Mouse (Mus musculus) layer of hippocampus, adult 9-10 months (tissue): Measurements from ENCODE around the gene Prkca.

Experiments
- DNase-seq: peaks from one replicate; pipeline ENCODE4 v3.0.0; 2022; ENCODE audit warnings: low spot score

The Prkca gene

DNA sequence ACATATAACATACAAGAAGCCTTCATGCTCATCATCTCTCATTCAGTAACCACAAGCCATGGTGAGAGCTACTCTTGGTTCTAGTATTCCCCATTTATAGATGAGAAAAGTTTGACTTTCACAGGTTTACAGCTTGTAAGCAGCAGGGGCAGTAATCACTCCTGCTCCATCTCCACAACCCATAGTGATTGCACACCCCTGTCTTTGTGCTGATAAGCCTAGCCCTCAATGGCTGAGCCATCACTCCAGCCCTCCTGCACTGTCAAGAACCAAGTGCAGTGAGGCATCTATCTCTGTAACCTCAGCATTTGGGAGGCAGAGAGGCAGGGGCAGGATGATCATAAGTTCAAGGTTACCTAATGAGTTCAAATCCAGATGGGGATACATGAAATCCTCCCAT is 48.4 kb downstream of the Prkca start:
- no peak for DNase-seq

DNA sequence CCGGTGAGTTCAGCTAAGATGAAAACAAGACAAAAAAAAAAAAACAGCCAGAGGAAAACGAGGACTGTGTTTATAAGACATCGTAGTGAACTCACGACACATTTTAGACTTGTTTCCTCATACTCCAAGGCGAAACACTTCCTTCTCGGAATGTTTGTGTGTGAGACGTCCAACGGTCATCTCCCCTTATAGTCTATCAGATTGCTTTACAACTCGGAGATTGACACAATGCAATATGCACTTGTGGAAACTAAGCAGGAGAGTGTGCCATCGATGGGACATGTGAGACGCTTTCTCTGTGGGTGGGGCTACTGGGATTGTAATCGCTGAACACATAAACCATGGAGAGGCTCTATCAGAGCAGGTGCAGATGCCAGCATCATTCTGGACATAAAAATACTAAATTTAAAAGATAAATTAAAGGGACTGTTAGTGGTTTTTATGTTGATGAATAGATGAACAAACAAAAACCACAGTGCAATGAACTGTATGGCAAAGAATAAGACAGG is 49.4 kb downstream of the Prkca start:
- no peak for DNase-seq

DNA sequence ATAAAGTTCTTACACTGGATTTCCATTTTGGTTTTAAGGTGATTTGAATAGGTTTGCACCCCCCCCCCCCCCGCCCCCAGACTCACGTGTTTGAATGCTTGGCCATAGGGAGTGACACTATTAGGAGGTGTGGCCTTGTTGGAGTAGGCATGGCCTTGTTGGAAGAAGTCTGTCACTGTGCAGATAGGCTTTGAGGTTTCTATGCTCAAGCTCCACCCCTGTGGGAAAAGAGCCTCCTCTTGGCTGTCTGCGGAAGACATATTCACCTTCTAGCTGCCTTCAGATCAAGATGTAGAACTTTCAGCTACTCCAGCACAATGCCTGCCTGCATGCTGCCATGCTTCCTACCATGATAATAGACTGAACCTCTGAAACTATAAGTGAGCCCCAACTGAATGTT is 49.9 kb downstream of the Prkca start:
- DNase-seq: no peak

DNA sequence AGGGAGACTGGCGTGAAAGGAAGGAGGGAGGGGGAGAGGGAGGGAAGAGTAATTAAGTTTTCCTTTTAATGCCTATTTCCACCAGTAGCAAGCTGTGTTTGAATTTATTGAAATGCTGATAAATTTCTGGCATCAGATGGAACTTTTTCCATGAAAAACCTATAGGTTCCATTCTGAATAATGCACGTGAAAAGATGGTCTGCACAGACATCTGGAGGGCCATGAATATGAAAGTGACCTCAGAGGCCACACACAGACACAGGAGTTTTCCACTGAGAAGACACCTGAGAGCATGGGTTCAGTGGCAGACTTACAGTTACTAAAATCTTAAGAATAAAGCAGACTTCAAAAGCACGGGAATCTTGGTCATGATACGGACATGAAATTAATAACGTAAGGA is 54.5 kb downstream of the Prkca start:
- DNase-seq: no peak

DNA sequence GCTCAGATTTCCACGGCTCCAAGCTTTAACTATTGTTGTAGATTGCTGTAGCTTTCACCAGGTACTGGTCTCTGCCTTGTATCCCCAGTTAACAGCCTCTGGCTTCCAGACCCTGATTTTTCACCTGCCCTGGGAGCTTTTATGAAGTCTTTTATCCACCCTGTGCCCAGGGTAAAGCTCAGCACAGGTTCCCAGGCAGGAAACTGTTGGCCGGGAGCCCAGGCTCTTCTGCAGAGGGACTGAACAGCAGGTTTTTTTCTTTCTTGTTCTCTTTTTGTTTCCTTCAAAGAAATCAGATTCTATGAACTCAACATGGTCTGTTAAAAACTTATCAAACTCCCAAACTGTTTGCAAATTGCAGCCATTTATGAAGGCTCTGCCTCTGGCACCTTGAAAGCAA is 56.4 kb downstream of the Prkca start:
- no peak for DNase-seq

DNA sequence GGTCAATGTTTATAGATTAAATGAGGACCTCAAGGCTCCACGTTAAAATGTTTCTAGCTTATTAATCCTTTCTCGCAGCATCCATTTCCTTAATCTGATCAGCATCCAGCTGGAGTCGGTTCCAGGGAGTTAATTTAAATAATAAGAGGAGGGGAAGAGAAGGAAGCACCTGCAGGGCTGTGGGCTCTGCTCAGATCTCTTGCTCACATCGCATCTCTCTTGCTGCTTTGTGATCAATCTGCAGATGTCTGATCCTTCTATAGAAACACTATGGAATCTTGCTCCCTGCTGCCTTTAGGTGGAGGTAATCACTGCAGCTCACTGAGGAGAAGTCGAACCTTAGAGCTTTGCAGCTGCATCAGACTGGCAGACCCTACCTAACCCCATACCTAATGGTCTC is 58.7 kb downstream of the Prkca start:
- no peak for DNase-seq

DNA sequence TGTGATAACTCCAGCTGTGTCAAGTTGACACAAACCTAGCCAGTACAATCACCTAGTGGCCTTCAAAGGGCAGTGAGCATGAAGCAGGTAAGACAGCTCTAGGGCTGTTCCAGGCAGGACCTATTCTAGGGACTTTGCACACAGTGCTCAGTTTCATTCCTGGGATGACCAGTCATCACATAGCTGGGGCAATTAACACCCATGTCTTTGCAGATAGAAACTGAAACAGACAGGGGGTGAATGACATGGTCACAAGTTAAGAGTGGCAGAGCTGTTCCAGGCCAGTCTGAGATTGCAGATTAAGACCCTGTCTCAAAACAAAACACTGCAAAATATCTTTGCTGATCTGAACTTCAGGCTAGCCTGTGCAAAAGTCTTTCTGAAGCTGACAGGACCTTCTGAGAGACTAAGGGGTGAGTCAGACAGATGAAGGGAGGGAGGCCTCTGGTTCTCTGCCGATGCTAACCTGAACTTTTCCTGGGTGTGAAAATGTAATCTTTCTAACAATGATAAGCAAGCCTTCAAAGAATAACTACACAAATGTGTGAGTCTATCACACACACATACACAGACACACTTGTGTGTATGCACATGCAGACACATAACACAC is 60.8 kb downstream of the Prkca start:
- no peak for DNase-seq

DNA sequence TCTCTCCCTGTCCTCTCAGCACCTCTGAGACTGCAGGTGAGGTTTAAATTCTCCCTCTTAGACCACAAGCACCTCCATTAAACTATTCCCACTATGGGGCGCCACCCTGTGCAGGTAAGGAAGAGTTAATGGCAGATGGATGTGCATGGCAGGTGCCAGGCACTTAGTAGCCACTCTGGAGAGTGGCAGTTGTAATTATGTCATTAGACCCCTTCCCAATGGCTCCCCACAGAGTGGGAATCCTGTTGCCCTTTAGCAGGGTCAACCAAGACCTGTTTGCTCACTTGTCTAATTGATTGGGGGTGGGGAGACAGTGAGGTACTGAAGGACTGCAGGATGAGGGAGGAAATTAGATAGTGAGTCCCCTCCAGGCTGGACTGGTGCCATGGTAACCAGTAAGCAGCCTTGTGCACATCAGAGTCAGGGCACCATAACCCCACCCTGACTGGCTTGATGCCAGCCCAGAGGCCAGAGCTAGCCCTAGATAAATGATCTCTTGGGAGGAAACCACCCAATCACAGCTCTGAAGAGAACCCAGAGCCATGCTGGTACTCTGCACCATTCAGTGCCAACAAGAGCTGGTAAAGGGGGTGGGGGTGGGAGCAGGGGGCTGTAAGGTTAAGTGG is 63.9 kb downstream of the Prkca start:
- DNase-seq: no peak

DNA sequence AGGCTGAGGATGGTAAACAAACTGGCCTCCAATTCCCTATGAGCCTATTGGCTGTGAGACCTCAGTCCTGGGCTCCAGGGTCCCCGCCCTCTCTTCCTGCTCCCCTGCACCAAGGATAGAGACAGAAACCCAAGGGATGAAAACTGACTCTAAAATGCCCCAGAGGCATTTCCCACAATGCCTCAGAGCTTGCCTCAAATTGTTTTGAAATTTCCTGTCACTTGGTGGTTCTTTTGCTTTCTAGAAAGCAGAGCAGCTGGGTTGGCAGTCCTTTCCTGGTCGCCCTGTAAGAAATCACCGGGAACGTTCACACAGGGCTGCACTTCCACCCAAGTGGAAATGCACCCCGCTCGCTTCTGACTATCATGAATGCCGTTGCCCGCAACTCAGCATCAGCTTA is 66.6 kb downstream of the Prkca start:
- no peak for DNase-seq

DNA sequence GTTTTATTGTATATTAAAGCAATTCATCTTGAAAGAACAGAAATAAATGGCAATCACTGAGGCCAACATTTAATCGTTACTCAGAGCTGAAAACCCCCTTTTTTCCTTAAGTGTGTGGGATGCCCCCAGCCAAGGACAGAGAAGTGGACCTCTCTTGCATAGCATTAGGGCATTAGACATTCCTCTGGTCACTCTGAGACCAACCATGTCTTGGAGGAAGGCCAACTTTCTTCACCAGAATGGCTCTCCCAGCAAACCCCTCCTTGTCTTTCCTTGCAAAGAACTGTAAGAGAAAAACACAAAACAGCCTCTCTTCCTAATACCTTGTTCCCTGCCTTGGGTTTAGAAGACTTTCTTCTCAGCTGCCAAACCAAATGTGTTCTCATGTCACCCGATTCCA is 67.6 kb downstream of the Prkca start:
- DNase-seq: no peak

DNA sequence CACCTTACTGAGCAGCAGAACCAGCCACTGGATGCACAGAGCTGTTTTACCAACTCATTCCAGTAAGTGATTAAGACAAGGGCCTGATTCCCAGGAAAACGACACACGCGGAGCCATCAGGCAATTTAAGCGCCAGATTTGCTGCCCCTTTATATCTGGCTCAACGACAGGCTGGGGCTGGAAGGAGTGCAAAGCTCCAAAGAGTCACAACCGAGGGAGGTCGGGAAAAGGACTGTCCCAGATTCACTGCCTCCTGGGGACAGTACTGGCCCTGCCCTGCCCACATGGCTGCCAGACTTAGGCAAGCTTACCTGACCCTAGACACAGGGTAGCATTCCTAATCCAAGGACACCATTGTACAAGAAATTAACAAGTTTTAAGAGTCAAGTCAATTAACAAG is 69.7 kb downstream of the Prkca start:
- DNase-seq: no peak

DNA sequence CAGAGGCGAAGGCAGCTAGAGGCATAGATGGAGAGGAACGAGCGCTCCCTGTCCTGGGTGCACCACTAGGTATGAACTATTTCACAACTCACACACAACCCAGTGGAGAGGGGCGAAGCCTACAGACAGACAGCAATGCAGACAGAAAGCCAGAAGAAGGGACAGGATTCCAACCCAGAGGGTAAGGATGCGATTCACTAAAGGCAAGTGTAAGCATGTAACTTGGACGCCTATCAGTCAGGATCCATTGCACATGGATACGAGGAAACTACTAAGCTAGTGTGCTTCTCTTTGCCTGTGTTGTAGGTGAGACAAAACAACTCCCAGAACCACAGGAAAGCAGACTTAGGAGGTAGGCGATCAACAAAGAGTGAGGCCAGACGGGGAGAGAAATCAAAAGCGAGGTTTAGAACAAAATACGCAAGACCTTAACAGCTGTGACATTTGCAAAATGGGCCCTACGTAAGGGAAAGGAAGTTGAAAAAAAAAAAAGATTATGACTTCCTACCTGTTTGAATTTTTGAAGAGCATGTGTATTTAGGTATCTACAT is 70.2 kb downstream of the Prkca start:
- no peak for DNase-seq

DNA sequence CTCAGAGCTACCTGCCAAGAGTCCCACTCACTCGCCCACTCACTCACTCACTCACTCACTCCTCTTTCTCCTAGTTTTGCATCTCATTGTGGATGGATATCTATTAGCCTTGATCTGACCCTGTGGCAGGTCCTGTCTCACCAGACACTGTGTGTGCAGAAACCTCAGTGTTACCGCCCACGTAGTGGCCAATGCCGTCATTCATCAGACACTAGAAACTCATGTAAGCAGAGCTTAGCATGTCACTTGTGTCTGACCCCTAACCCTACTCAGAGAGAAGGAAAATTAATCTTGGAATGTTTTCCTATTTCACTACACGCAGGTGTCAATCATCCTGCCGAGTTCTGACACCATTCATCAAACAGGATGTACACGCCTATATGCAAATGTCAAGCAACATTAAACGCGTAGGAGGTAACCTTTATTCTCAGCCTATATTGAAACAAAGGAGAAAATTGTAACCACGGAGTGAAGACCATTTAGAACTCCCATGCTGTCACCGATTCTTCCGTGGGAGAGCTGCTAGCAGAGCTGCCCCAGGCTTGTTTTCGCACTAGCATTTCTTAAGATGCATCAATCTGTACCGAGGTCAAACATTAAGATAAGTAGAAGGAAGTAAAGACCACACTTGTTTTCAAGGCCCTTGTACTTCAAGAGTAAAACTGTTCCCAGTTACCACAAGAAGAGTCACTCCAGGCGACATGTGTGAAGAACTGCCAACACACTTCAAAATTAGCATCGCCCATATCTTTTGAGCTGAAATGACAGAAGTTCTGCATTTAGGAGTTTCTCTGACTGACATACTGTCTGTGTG is 70.9 kb downstream of the Prkca start:
- DNase-seq: no peak

DNA sequence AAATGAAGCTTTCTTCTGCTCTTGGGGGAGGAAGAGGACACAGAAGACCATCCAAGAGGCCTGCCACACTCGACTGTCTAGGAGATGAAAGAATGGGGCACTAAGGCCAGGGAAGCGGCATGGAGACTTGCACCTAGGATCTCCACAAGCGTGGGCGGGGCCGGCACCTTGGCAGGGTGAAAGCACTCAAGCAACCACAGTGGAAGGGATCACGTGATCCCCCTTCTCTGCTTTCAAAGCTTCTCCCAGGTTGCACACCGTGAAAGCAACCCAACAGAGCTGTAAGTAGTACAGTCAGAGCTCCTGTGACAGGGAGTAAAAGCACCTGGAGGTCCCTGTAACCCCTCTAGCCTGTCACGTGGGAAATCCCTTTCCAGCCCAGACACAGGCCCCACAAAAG is 72.4 kb downstream of the Prkca start:
- no peak for DNase-seq

DNA sequence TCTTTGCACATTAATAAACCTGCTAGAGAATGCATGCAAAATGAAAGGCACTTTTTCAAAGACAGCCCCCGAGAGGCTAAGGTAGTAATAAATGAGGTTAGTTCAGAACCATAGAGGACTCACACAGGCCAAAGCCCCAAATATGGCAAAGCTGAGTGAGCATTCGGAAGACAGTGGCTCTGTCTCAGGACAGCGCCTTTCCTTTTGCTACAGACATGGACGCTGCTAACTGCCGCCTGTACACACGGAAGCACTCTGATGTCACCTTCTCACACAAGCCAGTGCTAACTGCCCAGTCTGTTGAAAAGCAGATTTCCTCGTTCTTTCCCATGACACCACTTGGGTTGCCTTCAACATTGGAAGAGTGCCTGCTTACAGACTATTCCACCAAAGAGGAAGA is 74.2 kb downstream of the Prkca start:
- DNase-seq: no peak

DNA sequence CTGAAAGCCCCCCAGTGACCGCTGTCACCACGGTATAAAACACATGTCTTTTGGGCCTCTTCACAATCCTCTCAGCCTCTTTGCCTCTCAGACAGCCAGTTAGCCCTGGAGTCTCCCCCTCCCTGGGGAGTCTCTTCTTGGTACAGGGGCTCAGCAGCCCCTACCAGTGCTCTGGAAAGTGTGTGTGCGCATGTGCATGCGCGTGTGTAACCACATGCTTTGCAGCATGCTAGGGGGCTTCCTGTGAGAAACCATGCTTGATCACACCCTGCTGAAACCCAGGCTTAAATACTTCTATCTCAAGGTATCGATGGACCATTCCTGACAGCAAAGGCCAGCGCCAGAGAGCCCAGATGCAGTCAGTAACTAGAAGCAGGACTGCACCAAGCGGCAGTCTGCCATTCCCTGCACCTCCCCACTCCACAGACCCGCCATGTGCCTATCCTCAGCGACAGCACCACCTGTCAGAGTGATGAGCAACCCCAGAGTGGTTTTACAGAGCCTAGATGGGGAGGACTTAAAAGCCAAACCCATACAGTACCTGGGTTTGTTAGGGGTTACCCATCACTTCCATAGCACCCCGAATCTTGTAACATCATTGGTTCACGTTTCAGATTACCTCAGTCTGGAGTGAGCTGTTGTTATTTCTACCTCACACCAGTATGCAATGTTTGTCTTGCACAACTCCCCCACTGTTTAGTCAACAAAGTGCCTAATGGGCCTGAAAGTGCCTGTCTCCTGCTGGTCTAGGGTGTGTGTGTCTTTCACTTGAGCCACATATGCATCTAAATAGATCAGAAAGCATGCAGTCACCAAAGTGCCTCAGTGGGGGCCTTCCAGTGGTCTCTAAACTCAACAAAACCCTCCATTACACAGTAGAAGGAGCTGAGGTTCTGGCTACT is 75.1 kb downstream of the Prkca start:
- no peak for DNase-seq

DNA sequence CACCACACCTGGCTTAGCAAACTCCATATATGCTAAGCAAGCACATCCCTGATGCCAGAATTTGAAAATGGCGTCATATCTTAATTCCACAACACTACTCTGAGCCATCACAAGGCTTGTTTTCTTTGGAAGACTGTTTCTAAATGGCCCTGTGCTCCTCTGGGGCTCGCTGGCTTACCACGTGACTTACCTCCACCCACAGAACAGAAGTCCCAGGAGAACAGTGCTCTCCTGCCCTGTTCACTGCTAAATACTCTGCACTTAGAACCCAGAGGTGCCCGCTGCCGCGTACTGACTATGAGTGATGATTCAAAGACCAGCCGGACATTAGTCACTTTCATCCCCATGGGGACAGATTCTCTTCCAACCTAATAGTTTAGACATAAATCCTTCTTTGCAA is 75.9 kb downstream of the Prkca start:
- DNase-seq: no peak

DNA sequence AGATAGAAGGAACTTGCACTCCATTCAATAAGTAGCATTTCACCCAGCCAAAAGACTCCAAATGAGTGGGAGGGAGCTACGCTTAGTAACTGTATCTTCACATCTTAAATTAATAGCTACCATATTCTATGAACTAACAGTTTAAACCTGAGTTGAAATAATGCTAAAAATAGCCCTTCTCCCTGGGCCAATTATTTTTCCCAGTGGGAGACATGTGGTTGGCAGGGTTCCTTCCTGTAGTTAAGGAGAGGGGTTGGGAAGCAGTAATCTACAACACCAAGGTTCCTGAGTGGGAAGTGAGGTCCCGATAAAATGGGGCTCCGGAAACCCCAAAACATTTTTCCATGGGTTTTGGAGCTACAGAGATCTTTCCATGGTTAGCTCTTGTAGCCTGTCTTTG is 76.7 kb downstream of the Prkca start:
- DNase-seq: no peak

DNA sequence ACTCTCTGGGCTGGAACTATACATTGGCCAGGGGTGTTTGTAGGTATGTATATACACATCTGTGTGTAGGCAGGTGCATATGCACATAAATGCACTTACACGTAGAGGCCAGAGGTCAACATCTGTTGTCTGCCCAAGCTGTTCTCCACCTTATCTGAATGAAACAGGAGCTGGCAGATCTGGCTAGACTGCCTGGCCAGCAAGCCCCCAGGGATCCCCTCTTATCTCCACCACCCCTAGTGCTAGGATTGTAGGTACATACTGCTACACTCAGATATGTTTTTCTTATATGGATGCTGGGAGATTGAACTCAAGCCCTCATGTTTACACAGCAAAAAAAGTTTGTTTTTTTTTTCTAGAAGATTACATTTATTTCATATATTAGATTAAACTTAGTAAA is 79.9 kb downstream of the Prkca start:
- DNase-seq: no peak

DNA sequence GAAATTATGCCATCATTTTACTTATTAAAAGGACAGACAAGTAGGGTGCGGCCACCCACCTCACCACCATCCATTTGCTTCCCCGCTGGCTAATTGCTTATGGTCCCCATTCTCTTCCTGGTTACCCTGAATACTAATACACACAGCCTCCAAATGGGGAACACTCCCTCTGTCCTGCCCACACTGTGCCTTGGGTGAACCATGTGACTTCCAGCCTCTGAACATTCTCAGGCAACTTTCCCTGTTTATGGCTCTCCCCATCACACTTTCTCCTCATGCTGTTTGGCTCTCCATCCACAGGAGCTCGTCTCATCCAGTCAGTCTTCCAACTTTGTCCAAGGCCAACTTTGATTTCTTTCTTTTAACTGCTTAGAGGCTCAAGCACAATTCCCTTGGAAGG is 80.3 kb downstream of the Prkca start:
- no peak for DNase-seq

DNA sequence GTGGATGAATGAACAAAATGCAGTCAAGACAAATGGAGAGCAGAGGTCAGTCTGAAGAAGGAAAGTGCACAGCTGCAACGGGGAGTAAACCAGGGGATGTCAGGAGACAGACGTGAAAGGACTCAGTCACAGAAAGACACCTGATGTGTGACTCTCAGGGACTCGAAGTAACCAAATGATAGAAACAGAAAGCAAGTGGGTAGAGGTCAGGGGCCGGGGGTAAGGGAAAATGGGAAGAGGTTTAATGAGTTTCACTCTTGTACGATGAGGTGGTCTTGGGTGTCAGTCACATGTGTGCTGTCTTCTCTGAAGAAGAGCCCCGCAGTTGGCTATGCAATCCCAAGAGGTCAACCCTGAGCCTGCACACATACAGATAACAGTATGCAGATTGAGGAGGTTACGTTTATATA is 82.0 kb downstream of the Prkca start:
- no peak for DNase-seq
